Mouse (Mus musculus): Measurements from ENCODE around the gene Spo11. TPM values are rescaled to one million over a fixed set of nuclear protein-coding genes. Genes with fewer than 3 reads are reported as not detected.

Gene Spo11
- total RNA-seq, 2 experiments from 2014 or later, result 0.29 TPM; not detected in 1

DNA sequence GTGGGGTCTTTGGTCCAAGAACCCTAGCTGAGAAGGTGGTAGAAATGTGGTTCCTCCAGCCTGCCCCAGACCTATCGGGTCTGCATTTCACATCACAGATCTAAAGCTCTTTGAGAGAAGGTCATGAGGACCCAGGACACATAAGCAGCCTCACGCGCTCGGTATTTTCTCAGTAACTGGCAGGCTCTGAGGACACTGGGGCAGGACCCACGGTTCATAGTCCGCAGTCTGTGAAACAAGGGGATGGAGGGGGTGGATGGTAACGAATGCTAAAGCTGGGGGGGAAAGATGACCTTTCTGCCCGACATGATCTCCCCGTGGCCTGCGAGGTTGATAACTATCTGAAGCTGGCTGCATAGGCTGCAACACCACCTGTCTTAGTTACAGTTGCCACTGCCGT lies 20.2 kb downstream of the Spo11 start:
- no peak for TF ChIP-seq CTCF (conservative IDR thresholded peaks at IDR 0.05)
- no peak for DNase-seq (ENCODE audit: low spot score in 2 of 2)
- Histone ChIP-seq H3K4me3 (no peak overlapping the region), H3K27ac (no peak overlapping the region)

DNA sequence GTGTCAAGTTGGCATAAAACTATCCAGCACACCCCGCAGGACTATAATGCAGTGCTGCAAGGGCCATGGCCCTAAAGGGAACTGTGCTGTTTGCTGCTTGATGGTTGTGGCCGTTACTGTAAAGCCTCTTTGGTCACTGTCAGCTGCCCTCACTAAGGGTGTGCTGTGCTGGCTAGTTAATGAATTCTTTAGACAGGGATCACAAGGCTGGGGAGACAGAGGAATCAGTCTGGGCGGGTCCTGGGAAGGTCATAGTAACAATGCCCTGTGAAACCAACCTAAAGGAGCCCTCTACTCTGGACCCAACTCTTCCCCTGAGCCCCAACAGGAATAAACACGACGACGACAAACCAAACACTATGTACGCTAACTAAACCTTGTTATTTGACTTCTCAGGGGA lies 21.0 kb downstream of the Spo11 start:
- no peak overlapping the region for H3K4me3 ChIP-seq
- no peak overlapping the region for H3K27ac ChIP-seq
- TF ChIP-seq CTCF (conservative IDR thresholded peaks at IDR 0.05), result no peak
- no peak for DNase-seq (ENCODE audit: low spot score in 2 of 2)

DNA sequence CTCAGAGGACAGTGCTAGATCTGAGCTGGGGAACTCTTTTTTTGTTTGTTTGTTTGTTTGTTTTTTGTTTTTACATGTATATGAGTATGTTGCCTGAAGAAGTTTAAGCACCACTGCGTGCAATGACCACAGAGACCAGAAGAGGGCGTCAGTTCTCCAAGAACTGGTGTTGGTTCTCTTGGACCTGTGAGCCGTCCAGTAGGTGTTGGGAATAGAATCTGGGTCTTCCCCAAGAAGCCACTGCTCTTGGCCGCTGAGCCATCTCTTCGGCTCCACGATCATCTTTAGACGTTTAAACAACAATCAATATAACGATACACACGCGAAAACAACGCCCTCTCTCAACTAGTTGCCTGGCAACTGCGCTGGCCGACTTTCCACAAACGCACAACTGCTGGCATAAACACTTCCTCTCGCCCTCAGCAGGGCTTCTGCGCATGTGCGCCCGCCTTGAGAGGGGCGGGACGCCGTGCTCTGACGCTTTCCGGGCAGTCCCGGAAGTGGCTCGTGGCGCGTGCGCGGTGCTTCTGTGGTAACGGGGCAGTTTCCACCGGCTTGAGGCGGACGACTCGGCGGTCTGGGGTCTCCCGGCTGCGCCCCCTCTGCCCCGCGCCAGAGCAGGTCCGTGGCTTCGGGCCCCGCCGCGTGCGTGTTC lies 22.3 kb downstream of the Spo11 start, which contains the start of gene Rae1:
Gene Rae1 (plus strand): TSS at position 488 of the 655 bp plus-strand sequence.
- DNase-seq (ENCODE audit: low spot score in 2 of 2), result peak; percentile 98 to 100
- H3K27ac ChIP-seq, result peak within 1 kb of the TSS; percentile 92
- TF ChIP-seq CTCF (conservative IDR thresholded peaks at IDR 0.05), result peak; percentile 94
- H3K4me3 ChIP-seq, result peak within 1 kb of the TSS; percentile 94

DNA sequence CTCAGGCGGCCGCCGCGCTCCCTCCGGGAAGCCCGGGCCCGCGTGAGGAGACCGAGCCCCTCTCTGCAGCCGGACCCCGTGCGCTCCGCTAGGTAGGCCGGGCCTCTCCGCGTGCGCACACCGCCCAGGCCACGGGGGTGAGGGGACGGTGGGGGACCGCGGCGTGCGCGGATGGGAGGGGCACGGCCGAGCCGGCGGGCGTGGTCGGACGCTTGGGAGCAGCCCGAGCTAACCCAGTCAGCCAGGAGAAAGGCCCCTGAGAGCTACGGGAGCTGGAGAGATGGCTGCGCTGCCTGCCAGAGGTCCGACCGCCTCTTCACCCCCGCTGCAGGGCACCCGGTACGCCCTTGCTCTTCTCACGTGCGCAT lies 22.8 kb downstream of the Spo11 start:
- Histone ChIP-seq H3K4me3 (peak overlapping the region; percentile 94), H3K27ac (peak overlapping the region; percentile 92)
- no peak for DNase-seq (ENCODE audit: low spot score in 2 of 2)
- no peak for TF ChIP-seq CTCF (conservative IDR thresholded peaks at IDR 0.05)

DNA sequence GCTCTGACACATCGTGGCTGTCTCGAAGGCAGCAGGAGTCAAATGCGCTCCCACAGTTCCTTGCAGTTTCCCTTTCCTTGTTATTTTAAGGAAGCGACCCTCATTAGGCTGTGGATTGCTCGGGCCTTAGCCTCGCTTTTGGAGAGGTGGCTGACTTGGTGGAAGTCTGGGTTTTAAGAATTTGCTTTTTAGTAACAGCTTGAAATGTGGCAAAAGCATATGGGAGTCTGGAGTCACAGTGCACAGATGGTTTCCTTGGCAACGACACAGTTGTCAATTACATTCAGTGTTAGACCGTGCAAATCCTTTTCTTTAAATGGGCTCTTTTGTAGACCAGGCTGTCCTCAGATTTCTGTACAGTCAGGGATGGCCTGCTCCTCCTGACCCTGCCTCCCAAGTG lies 23.4 kb downstream of the Spo11 start:
- DNase-seq (ENCODE audit: low spot score in 2 of 2), result peak; percentile 56 to 79
- no peak for TF ChIP-seq CTCF (conservative IDR thresholded peaks at IDR 0.05)
- Histone ChIP-seq H3K27ac (peak overlapping the region; percentile 92), H3K4me3 (peak overlapping the region; percentile 94)

DNA sequence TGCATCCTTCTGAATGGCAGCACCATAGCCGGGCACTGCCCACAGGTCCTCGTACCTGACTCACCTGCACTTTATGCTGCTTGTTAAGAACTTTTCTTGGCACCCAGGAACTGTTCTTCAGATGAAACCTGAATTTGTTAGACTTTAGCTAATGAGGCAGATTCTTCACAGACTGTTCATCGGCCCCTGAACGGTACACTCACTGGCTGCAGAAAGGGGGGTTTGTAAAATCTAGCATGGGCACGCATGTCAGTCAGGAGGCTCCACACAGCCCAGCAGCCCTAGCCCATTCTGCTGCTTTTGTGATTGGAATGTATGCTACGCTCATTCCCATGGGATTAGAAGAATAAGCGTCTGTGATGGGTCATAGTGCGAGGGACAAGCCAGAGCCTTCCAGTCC lies 26.2 kb downstream of the Spo11 start:
- no peak overlapping the region for H3K4me3 ChIP-seq
- no peak for TF ChIP-seq CTCF (conservative IDR thresholded peaks at IDR 0.05)
- no peak overlapping the region for H3K27ac ChIP-seq
- no peak for DNase-seq (ENCODE audit: low spot score in 2 of 2)

DNA sequence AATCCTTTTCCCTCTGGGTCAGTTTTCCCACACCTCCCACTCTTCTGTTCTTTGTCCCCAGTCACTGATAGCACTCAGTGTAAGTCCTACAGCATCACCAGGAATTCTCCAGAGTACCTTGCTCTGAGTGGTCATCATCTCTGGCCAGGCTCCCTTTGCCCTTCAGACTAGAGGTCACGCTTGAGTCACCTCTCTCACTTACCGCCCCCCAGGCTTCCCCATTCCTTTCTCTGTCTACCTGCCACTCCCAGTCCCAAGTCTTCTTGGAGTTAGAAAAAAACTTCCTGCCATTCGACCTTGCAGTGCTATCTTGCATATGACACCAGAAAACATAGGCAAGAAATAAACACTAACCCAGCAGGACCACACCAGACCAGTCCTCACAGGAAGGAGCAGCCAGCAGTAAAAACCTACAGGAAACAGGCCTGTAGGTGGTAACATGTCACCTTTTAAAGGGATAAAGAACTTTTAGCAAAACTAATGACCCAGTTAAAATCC lies 32.8 kb downstream of the Spo11 start:
- DNase-seq (ENCODE audit: low spot score in 2 of 2), result no peak
- H3K4me3 ChIP-seq, result no peak overlapping the region
- TF ChIP-seq CTCF (conservative IDR thresholded peaks at IDR 0.05), result no peak
- H3K27ac ChIP-seq, result no peak overlapping the region

DNA sequence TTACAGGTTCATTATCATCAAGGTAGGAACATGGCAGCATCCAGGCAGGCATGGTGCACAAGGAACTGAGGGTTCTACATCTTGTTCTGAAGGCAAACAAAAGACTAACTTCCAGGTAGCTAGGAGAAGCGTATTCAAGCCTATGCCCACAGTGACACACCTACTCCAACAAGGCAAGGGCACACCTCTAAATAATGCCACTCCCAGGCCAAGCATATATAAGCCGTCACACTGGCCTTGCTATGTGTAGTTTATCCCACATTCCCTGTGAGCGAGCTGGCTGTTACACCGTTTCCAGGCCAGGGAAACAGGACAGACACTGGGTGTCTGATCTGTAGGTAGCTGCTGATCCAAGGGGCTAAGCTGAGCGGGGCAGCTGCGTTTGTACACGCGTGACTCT lies 33.9 kb downstream of the Spo11 start:
- no peak for DNase-seq (ENCODE audit: low spot score in 2 of 2)
- H3K27ac ChIP-seq, result no peak overlapping the region
- H3K4me3 ChIP-seq, result no peak overlapping the region
- no peak for TF ChIP-seq CTCF (conservative IDR thresholded peaks at IDR 0.05)

DNA sequence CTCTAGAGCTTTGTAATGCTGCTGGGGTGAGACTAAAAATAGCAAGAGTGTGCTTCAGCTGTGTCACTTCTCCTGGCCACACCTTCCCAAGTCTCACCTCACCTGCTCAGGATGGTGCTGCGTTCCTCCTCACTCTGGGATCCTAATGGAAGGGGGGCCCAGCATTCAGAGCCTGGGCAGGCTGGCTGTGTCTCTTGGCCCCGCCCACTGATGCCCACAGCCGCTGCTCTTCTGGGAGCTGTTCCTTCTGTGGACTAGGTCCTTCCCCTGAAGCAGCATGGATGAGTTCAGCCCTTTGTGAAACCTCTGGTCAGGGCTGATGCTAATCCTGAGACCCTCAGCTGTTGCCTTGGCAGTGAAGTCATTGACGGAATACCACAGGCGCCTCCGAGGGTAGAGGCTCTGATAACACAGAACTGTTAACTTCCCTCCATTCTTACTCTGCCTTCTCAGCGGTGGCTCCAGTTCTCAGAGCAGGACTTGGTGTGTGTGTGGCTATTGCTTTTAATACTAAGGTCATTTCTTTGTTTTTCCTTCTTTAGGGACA lies 37.3 kb downstream of the Spo11 start:
- H3K4me3 ChIP-seq, result no peak overlapping the region
- no peak overlapping the region for H3K27ac ChIP-seq
- no peak for TF ChIP-seq CTCF (conservative IDR thresholded peaks at IDR 0.05)
- DNase-seq (ENCODE audit: low spot score in 2 of 2), result no peak

DNA sequence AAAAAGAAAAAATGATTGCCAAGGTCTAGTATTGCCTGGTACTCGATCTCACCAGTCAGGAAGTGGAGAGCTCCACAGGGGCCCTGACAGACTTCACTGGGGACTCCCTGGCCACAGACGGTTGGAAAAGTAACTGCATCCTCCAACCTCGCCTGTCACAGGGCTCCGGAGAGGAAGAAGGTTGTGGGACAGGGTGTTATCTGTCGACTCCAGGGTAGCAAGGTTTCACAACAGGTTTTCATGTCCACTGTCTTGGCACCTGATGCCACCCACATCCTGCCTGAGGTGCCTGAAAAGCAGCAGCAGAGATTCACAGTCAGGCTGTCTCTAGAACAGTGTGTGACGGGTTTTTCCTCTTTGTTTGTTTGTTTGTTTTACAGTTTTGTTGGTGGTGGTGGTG lies 40.4 kb downstream of the Spo11 start:
- H3K27ac ChIP-seq, result no peak overlapping the region
- DNase-seq (ENCODE audit: low spot score in 2 of 2), result no peak
- H3K4me3 ChIP-seq, result no peak overlapping the region
- TF ChIP-seq CTCF (conservative IDR thresholded peaks at IDR 0.05), result no peak

DNA sequence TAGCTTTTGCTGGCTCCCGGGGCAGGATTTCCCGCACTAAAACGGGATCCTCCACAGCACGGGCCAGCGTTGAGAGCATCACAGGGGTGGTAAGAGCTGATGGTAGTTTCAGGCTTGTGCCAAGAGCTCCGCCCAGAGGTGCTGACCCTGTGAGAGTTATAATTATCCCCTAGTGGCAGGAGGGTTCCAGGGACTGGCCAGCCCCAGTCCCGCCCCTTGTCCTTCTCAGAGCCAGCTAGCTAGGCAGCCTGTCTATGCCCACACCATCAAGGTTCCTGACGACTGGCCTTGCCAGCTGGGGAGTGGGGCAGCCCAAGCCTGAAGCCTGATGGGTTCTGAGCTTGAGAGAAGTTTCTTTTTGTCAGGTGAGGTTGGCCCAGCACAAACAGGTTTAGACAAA lies 41.1 kb downstream of the Spo11 start:
- 0 out of 2 replicates have a peak, but pooled peaks have one; percentile 6 for TF ChIP-seq CTCF (conservative IDR thresholded peaks at IDR 0.05)
- DNase-seq (ENCODE audit: low spot score in 2 of 2), result no peak
- Histone ChIP-seq H3K27ac (no peak overlapping the region), H3K4me3 (no peak overlapping the region)

DNA sequence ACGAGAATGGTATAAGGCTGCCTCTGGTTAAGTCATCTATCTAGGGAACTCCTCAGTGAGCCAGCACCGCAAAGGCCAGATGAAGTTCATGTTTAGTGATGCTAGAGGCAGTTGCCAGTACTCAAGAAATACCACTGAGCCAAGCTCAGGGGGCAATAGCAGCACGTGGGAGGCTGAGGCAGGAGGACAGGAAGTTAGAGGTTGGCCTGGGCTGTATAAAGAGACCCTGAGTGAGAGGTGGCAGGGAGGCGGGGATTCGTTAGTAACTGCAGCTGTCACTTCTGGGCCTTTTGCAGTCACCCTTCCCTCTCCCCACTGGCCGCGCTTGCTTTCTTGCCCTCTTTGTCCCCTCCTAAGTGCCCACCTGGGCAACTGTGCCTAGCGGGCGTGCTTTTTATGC lies 41.8 kb downstream of the Spo11 start:
- no peak for TF ChIP-seq CTCF (conservative IDR thresholded peaks at IDR 0.05)
- Histone ChIP-seq H3K27ac (no peak overlapping the region), H3K4me3 (peak overlapping the region; percentile 49)
- DNase-seq (ENCODE audit: low spot score in 2 of 2), result no peak

DNA sequence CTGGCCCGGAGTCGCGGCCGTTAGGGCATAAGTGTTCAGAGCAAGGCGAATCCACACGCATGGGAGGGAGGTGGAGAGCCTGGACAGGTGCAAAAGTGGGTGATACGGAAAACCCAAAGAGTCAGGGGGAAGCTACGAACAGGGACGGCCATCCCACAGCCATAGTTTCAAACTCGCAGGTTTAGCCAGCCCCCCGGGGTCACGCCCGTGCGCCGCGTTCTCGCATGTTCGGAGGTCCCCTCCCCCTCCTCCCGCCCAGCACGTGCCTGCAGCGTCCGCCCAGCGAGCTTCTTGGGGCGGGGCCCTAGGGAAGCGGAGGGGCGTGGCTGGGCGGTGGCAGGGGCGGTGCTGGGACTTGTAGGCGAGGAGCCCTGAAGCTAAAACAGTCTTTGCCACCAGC lies 42.3 kb downstream of the Spo11 start:
- no peak for TF ChIP-seq CTCF (conservative IDR thresholded peaks at IDR 0.05)
- Histone ChIP-seq H3K4me3 (peak overlapping the region; percentile 49), H3K27ac (no peak overlapping the region)
- DNase-seq (ENCODE audit: low spot score in 2 of 2), result peak; percentile 78 to 81

DNA sequence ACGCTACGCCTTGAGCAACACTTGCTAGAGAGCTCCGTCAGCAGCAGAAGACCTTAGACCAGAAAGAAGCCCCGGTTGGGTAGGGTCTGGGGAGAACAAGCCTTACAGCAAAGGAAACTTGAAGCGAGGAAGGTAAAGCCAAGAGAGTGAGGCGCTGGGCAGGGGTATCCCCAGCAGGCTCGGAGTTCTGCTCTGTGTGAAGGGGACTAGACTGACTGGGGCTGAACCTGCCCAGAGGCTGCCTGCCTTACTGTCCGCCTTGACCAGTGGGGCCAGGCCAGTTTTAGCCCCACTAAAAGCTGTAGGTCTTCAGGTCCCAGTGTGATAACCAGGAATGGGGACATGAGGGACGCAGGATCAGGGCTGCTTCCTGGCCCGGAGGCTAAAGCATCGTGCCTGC lies 42.9 kb downstream of the Spo11 start, which contains the start of gene Rbm38:
Gene Rbm38 (plus strand): TSS at position 69 of the 400 bp plus-strand sequence.
- H3K4me3 ChIP-seq, result peak within 1 kb of the TSS; percentile 49
- DNase-seq (ENCODE audit: low spot score in 2 of 2), result no peak
- TF ChIP-seq CTCF (conservative IDR thresholded peaks at IDR 0.05), result no peak
- no peak within 1 kb of the TSS for H3K27ac ChIP-seq
